Mouse (Mus musculus) layer of hippocampus, adult 11-12 months (tissue): ENCODE measurements around the gene Cdhr5.

Source experiments
- DNase-seq: peaks from one replicate; pipeline ENCODE4 v3.0.0; 2022; ENCODE audit warnings: low spot score

Gene Cdhr5

GRCm38 (mm10) chr7:141222696-141223215 is 53.8 kb downstream of the Cdhr5 start:
- no peak for DNase-seq

GRCm38 (mm10) chr7:141222126-141222467 is 54.5 kb downstream of the Cdhr5 start:
- no peak for DNase-seq

- DNase-seq = peak; percentile 96
Measured at GRCm38 (mm10) chr7:141221249-141222125, 55.1 kb downstream of the Cdhr5 start.

GRCm38 (mm10) chr7:141220377-141220776 is 56.2 kb downstream of the Cdhr5 start:
- no peak for DNase-seq

- no peak for DNase-seq
Measured at GRCm38 (mm10) chr7:141219558-141220099, 57.0 kb downstream of the Cdhr5 start.
